In genomic region chr19:40762023-40762759, GRCm38 (mm10) we compare ENCODE assay signal across 8 mouse cellular contexts. TPM values are rescaled to one million over a fixed set of nuclear protein-coding genes. Genes with fewer than 3 reads are reported as not detected.
A peak's percentile ranks its signal among the peaks of the same experiment; 100 is the strongest.
DNase-seq lines count a peak whose midpoint lies in the region; ATAC-seq and TF ChIP-seq lines count a peak whose summit lies in the region.

No protein-coding gene starts in this region.

- TF ChIP-seq CTCF in lung, postnatal 0 days (IDR thresholded peaks at IDR 0.05): no peak

- peak overlapping the region; percentile 27 for H3K4me2 ChIP-seq in hindbrain, embryonic 11.5 days (replicated peaks; ENCODE audit: low read depth, low read length)
- H3K4me2 ChIP-seq in lung, postnatal 0 days (replicated peaks; ENCODE audit: low read depth, low read length): peak overlapping the region; percentile 56

- H3K9ac ChIP-seq in hindbrain, embryonic 11.5 days (ENCODE audit: low read depth, low read length): peak overlapping the region; percentile 38; the same call in 1 of the 2 replicates
- H3K9ac ChIP-seq in lung, postnatal 0 days (replicated peaks; ENCODE audit: low read depth): no peak overlapping the region

- H3K27me3 ChIP-seq in hindbrain, embryonic 11.5 days (ENCODE audit: control insufficient read depth, insufficient read depth, low read length): no peaks in the 10 kb centered on the region
- no peaks in the 10 kb centered on the region for H3K27me3 ChIP-seq in lung, postnatal 0 days (replicated peaks; ENCODE audit: insufficient read depth, low read length)

- H3K4me1 ChIP-seq in hindbrain, embryonic 11.5 days (replicated peaks; ENCODE audit: control insufficient read depth, insufficient read depth, low read length): no peaks in the 10 kb centered on the region
- H3K4me1 ChIP-seq in lung, postnatal 0 days (ENCODE audit: insufficient read depth, low read depth, low read length): no peaks in the 10 kb centered on the region

- 38% methylated on average over 22 of the region's 22 CpGs for WGBS in hindbrain, embryonic 11.5 days
- 28% methylated on average over 22 of the region's 22 CpGs for WGBS in lung, postnatal 0 days

- peak overlapping the region; percentile 23 for H3K4me3 ChIP-seq in hindbrain, embryonic 11.5 days (ENCODE audit: low read depth, low read length)
- H3K4me3 ChIP-seq in lung, postnatal 0 days (ENCODE audit: low read depth, low read length): peak overlapping the region; percentile 33

- peak; percentile 75 for ATAC-seq in erythroid progenitor cell, adult 5-6 weeks (replicated peaks; ENCODE audit: low FRiP score, poor library complexity, severe bottlenecking)
- no peak for ATAC-seq in hindbrain, embryonic 11.5 days (ENCODE audit: low FRiP score)
- peak; percentile 56 for ATAC-seq in lung, postnatal 0 days

- H3K36me3 ChIP-seq in hindbrain, embryonic 11.5 days (ENCODE audit: control insufficient read depth, insufficient read depth, low read length): no peaks in the 10 kb centered on the region
- no peaks in the 10 kb centered on the region for H3K36me3 ChIP-seq in lung, postnatal 0 days (ENCODE audit: insufficient read depth, low read length)

- H3K27ac ChIP-seq in hindbrain, embryonic 11.5 days (ENCODE audit: low read depth, low read length): no peak overlapping the region
- H3K27ac ChIP-seq in lung, postnatal 0 days (ENCODE audit: low read length): no peak overlapping the region

- DNase-seq in heart, adult 18-20 months: peak; percentile 14 to 36
- no peak for DNase-seq in heart, postnatal 25 days (ENCODE audit: low spot score)
- no peak for DNase-seq in hindbrain, embryonic 11.5 days (ENCODE audit: low spot score)
- peak; percentile 40 to 60 for DNase-seq in layer of hippocampus, postnatal 10 days (ENCODE audit: low spot score in 2 of 2)
- peak; percentile 52 for DNase-seq in lung, postnatal 0 days (ENCODE audit: low spot score)
- peak; percentile 64 to 76 for DNase-seq in right cerebral cortex, postnatal 10 days (ENCODE audit: low spot score in 2 of 2)
- no peak for DNase-seq in yolk sac, embryonic 10.5 days (ENCODE audit: low spot score)

- intact Hi-C loops in heart, postnatal 25 days (cut with DNase I): no loop called here

- no peak for TF ChIP-seq EP300 in lung, postnatal 0 days (IDR thresholded peaks at IDR 0.05)

- H3K9me3 ChIP-seq in hindbrain, embryonic 11.5 days (ENCODE audit: control insufficient read depth, low read length): no peaks in the 10 kb centered on the region
- no peaks in the 10 kb centered on the region for H3K9me3 ChIP-seq in lung, postnatal 0 days (ENCODE audit: low read length)

RNA-seq across cellular contexts. Expression of gene Cc2d2b, which starts 13.6 kb away (rescaled TPM):
- not detected for total RNA-seq in heart, adult 18-20 months (2021)
- total RNA-seq in heart, postnatal 25 days (2021): not detected
- total RNA-seq in erythroid progenitor cell, adult 5-6 weeks (2015; ENCODE audit: low replicate concordance): not detected in 2 replicates
- total RNA-seq in erythroid progenitor cell, adult 5-6 weeks (2017; ENCODE audit: low replicate concordance): 3.0 TPM in 1 of 2 replicates, not detected in the other
- polyA plus RNA-seq in hindbrain, embryonic 11.5 days (2014; fragmentation: Nextera tagmentation; extraction: Ambion mirVana): 0.20 and 0.61 TPM in 2 replicates
- total RNA-seq in layer of hippocampus, postnatal 10 days (2021): 1 to 10 TPM; 1.4 to 1.7 TPM
- 0.21 and 0.33 TPM in 2 replicates for polyA plus RNA-seq in lung, postnatal 0 days (2015; fragmentation: Nextera tagmentation; extraction: Ambion mirVana)

Comparison
In these comparisons a context has a peak if more than half of its experiments do, and no peak if none do; other contexts are left out.
1. DNase-seq: peak in heart, adult 18-20 months (2 of 2), layer of hippocampus, postnatal 10 days (2 of 2), lung, postnatal 0 days (single experiment) and right cerebral cortex, postnatal 10 days (2 of 2); none in heart, postnatal 25 days (single experiment), hindbrain, embryonic 11.5 days (single experiment) and yolk sac, embryonic 10.5 days (single experiment).